Mouse (Mus musculus) heart, postnatal 4 days (tissue): ENCODE data around the gene Arhgef25. TPM values are rescaled to one million over a fixed set of nuclear protein-coding genes. Genes with fewer than 3 reads are reported as not detected.
"Not testable (repeated sequence)": the region's sequence is repeated elsewhere in the genome, so short reads cannot be mapped to it uniquely, and the experiment has no call there.

Source experiments
- DNase-seq: peaks from one replicate; pipeline ENCODE4 v3.0.0; 2021
- total RNA-seq, 2 experiments: library from RNA; stranded (reverse); gene quantifications; 2 replicates each; pipeline ENCODE4 v1.2.3; 2021

The Arhgef25 gene
- total RNA-seq, 2 experiments from 2014 or later: 19.9 to 21.0 TPM

- DNase-seq: no peak
Observed at GRCm38 (mm10) chr10:127137896-127138295, 52.0 kb downstream of the Arhgef25 start.

DNA sequence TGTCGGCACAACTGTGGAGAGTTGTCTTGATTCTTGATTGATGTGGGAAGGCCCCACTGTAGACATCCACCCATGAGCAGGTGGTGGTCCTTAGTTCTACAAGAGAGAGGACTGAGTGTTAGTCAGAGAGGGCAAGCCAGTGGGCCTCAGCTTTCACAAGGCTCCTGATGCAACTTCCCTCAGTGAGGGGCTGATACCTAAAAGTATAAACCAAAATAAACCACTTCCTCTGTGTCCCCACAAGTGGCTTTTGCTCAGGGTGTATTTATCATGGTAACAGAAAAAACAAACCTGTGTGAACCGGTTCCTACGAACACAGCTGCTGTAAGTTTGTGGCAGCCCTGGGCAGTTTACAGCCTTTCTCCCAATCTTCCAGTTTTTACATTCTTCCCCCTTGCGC, 53.4 kb downstream of the Arhgef25 start:
- no peak for DNase-seq

DNA sequence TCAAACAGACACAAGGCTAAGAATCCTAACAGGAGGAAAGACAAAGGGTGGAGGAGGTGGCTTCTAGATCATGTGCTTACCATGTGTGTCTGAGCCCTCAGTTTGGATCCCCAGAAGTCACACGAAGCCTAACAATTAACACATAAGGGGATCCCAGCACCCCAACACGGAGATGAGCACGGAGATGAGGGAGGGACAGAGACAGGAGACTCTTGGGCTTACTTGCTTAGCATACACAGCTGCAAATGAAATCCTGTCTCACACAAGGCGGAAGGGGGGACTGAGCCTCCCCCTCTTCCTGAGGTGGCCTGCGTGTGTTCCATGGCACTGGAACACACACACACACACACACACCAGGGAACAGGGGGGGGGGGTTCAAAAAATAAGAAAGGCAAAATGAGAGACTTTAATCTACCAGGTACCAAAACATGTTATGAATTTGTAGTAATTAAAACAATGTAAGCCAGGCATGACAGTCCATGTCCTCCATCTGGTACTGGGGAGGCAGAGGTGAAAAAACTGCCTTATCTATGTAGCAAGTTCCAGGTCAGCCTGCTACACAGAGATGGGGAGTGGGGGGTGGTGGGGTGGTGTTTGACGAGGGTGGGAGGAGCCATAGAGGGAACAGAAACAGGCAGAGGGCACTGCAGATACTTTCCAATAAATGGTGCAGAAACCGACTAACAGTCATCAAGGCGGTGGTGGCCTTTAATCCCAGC, 54.6 kb downstream of the Arhgef25 start:
- DNase-seq: no peak

DNA sequence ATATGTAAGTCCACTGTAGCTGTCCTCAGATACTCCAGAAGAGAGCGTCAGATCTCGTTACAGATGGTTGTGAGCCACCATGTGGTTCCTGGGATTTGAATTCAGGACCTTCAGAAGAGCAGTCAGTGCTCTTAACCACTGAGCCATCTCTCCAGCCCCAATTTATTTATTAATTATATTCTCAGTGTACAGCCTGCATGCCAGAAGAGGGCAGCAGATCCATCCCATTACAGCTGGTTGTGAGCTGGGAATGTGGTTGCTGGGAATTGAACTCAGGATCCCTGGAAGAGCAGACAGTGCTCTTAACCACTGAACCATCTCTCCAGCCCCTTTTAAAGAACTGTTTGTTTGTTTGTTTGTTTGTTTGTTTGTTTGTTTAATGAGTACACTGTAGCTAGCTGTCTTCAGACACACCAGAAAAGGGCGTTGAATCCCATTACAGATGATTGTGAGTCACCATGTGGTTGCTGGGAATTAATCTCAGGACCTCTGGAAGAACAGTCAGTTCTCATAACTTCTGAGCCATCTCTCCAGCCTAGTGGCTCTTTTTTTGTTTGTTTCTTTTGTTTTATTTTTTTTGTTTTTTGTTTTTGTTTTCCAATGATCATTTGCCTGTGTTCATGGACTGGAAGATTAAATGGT, 55.4 kb downstream of the Arhgef25 start:
- DNase-seq: not testable (repeated sequence)

Other genes with a start within 250 kb of the Arhgef25 start
- gene Ctdsp2, start 211.4 kb downstream of the Arhgef25 start, total RNA-seq: 100 to 1,000 TPM; 132 to 136 TPM
- under 1 TPM; 0.10 to 0.23 TPM for gene Avil, start 189.4 kb downstream of the Arhgef25 start, total RNA-seq
- 10 to 100 TPM; 65.1 to 68.0 TPM for gene Tsfm, start 159.2 kb downstream of the Arhgef25 start, total RNA-seq
- gene Mettl1, start 148.7 kb downstream of the Arhgef25 start, total RNA-seq: 10 to 100 TPM; 11.5 TPM
- under 1 TPM; 0.18 to 0.29 TPM for gene Eef1akmt3, start 148.6 kb downstream of the Arhgef25 start, total RNA-seq
- gene Cyp27b1, start 141.8 kb downstream of the Arhgef25 start, total RNA-seq: under 1 TPM in 1 of 2 experiments, not detected in 1; 0.45 TPM
- gene March9, start 129.9 kb downstream of the Arhgef25 start, total RNA-seq: 1 to 10 TPM; 1.7 to 1.8 TPM
- gene Cdk4, start 126.5 kb downstream of the Arhgef25 start, total RNA-seq: 100 to 1,000 TPM; 289 to 314 TPM
- 10 to 100 TPM; 49.2 to 49.7 TPM for gene Tspan31, start 119.8 kb downstream of the Arhgef25 start, total RNA-seq
- gene Agap2, start 114.8 kb downstream of the Arhgef25 start, total RNA-seq: 1 to 10 TPM; 2.1 to 2.8 TPM
- gene Os9, start 69.0 kb downstream of the Arhgef25 start, total RNA-seq: 10 to 100 TPM; 33.0 to 35.4 TPM
- gene B4galnt1, start 24.9 kb downstream of the Arhgef25 start, total RNA-seq: 1 to 10 TPM; 2.2 to 2.7 TPM
- gene Slc26a10, start 9.4 kb downstream of the Arhgef25 start, total RNA-seq: 10 to 100 TPM; 25.7 to 31.8 TPM
- 10 to 100 TPM; 50.0 to 53.8 TPM for gene Dtx3, start 5.6 kb upstream of the Arhgef25 start, total RNA-seq
- 10 to 100 TPM; 25.7 to 26.6 TPM for gene Pip4k2c, start 21.5 kb upstream of the Arhgef25 start, total RNA-seq
- gene Kif5a, start 73.3 kb upstream of the Arhgef25 start, total RNA-seq: 1 to 10 TPM in 1 of 2 experiments, under 1 TPM in 1; 0.70 to 1.2 TPM
- 100 to 1,000 TPM; 151 to 159 TPM for gene Dctn2, start 76.3 kb upstream of the Arhgef25 start, total RNA-seq
- gene Mbd6, start 98.9 kb upstream of the Arhgef25 start, total RNA-seq: 10 to 100 TPM; 41.7 to 43.2 TPM
- 10 to 100 TPM; 49.6 to 50.1 TPM for gene Mars, start 121.7 kb upstream of the Arhgef25 start, total RNA-seq
- gene Arhgap9, start 131.9 kb upstream of the Arhgef25 start, total RNA-seq: 1 to 10 TPM; 2.0 to 2.9 TPM
- 1 to 10 TPM; 4.0 to 4.1 TPM for gene Gli1, start 151.9 kb upstream of the Arhgef25 start, total RNA-seq
- gene Inhbe, start 164.3 kb upstream of the Arhgef25 start, total RNA-seq: not detected
- not detected for gene Inhbc, start 180.3 kb upstream of the Arhgef25 start, total RNA-seq
- gene R3hdm2, start 190.2 kb upstream of the Arhgef25 start, total RNA-seq: 100 to 1,000 TPM; 115 to 116 TPM